Mouse (Mus musculus) Muller cell, postnatal 12 days (primary cell): ENCODE measurements at regions not wholly inside any gene's neighbourhood (a gene's known extent, or its start where the extent isn't known, plus 50 kb on each side); places are given as distances from the start of the nearest gene placed in this dataset.
"Not testable (repeated sequence)": the region's sequence is repeated elsewhere in the genome, so short reads cannot be mapped to it uniquely, and the experiment has no call there.

Source experiments
- DNase-seq: peaks from one replicate; pipeline ENCODE4 v3.0.0-alpha.2; 2015; ENCODE audit errors: inconsistent ontology term

DNA sequence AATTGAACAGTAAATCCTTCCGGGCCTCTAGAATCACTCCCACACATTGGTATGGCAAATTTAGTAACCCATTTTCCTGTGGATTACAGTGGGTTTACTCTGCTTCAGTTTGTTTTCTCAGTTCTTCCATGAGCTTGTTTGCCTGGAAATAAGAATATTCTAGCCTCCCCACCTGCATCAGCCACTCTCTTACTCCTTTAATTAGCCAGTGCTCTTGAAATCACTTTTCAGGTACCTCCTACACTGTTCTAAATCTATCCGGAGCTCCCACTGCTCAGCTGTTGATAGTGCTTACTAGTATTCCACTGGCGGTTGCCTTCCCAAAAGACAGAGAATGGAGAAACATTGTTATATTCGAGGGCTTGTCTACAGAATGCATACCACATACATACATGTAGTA is 167.1 kb downstream of the Htr7 start:
- no peak for DNase-seq

DNA sequence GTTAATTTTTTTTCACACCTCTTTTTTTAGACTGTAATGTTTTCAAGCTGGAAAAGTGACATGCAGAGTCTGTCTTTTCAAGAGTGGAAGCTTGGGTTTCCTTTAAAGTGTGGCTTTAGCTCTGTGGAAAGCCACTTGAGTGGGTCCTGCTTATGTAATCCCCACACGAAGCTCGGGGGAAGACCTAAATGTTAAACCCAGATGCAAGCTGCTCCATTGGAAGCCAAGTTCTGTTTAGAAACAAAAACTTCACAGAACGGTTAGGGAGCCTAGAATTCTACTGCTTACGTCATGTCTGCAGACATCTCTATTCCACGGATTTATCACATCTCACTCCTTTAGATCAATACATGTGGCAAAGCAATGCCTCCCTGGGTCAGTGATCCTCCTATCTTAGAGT is 171.0 kb downstream of the Htr7 start:
- no peak for DNase-seq

DNA sequence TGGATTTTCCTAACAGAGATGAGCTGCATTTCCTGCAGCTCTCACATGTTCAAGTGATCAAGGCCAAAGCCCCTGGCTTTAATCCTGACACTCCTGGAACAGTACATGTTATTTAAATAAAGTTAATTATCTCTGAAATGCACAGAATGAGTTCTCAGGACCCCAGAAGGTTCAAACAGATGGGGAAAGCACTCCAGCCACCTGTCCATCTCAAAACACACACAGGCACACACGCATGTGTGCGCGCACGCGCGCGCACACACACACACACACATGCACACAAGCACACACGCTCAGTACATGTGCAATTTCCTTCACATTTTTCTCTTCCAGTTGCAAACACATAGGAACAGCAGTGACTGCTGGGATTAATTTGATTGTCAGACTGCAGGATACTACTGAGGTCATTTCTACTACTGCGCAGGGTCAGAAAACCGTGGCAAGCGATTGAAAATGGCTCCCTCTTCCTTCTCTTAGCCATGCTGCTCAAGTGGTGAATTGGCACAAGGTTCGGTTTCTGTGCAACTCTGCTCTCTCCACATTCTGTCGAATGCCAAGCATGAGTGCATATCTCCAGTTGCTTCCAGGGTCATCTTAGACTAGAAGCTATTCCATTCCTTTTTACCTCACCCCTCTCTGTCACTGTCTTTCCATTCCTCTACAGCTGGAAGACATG is 175.4 kb downstream of the Htr7 start:
- no peak for DNase-seq

DNA sequence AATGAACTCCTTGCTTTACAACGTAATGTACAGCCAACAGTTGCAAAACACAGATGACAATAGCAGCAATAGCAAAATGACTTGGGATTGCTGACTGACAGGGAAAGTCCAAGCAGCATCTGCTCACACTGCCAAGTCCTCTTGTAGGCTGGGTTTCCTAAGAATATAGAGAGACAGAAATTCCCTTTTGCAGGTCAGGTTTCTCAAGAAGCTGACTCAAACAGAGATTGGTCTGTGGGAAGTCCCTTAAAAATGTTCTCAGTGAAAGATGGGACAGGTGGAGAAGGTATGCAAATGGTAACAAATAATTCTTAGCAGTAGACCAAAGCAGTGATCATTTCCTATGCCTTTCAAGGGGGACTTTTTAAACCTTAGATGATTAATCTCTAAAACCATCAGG is 181.8 kb downstream of the Htr7 start:
- no peak for DNase-seq

DNA sequence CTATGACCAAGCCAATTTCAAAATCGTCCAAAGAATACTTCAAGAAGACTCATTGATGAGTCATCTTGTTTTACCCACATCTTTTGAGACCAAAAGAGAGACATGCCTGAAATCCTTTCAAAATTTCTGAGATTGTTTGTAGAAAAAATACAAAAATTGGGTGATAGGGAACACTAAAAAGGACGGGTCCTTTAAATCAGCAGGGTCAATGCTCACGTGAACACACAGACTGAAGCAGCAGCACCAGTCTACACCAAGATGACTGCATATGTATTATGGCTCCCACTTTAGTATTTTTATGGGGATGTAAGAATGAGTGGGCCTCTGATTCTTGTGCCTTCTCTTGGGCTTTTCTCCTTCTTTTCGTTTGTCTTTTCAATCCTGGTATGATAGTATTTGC is 186.6 kb downstream of the Htr7 start:
- no peak for DNase-seq

DNA sequence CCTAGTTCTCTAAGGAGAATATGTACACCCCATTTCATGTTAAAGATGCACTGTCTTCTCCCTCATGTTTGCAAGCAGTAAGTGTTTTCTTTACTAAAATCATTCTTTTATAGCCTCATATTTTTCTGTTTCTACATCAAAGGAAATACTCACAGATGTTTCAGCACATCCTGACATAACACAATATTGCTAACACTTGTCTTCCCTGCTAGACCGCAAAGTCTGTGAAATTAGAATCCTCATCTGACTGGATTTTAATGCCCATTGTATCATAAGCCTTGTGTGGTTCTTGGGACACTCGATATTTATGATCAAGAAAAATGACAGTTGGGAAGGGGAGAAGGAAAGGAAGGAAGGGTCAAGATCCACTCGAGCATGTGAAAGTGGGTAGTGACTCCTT is 188.8 kb downstream of the Htr7 start:
- DNase-seq = no peak

DNA sequence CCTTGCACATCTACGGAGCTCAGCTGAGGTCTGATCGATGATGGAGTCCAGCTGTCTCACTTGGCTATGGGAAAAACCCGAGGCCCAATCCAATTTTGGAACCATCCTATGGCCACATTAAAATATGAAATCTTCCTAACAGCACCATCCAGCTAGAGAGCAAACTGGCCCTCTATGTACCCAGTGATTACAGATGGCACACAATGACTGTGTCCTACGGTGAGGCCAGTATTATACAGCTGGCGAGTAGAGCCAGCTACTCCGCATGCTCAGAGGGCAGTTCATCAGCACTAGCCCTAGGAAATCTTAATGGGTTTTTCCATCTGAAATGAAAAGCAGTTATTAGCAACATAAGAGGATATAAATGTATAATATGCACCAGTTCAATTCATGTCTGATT is 194.3 kb downstream of the Htr7 start:
- no peak for DNase-seq

DNA sequence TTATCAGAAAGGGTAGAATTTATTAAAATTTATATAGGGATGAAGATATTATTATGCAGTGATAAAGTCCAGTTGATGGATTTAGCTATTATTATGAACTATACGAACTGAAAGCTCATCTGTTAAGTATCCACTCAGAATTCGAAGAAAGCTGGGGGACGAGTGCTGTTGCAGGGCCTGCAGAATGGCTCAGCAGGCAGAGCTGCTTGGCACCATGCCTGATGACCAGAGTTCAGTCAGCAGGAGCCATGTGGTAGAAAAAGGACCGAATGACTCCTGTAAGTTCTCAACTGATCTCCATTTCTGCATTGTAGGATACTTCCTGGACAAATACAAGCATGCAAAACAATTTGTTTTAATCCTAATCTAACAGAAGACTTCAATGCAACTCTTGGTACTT is 195.9 kb downstream of the Htr7 start:
- no peak for DNase-seq

DNA sequence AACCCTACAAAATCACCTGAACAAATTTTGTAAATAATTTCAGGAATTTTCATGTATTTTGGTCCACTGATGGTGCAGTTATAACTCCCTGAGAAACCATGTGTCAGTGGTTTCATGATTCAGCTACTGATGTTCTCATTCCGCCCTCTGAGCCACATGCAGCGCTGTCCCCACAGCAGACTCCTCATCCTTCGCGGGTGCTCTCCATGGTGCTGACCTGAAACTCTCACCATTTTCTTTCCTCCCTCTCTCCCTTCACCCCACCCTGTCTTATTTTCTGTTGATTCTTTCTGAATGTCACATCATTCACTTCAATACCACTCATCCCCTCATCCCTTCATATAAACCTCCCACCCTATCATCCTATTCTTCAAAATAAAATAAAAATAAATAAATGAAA is 224.3 kb downstream of the Htr7 start:
- DNase-seq = peak; percentile 17

DNA sequence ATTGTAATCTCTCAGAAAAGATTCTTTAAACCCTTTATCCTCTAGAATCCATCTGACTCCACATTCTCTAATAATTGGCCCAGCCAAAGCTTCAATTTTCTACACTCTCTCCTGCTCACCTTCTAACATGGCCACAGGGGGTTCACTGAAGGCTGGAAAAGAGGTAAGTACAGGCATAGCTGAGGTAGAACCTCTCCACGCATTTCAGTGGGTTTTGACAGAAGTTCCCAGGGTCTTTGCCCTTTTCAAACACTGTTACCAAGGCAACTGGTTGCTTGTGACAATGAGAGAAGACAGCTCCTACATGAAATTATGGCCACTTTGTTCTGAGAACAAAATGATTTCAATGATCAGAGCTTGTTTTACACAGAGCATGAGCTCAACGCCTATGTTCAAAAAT is 231.2 kb downstream of the Htr7 start:
- DNase-seq = no peak

DNA sequence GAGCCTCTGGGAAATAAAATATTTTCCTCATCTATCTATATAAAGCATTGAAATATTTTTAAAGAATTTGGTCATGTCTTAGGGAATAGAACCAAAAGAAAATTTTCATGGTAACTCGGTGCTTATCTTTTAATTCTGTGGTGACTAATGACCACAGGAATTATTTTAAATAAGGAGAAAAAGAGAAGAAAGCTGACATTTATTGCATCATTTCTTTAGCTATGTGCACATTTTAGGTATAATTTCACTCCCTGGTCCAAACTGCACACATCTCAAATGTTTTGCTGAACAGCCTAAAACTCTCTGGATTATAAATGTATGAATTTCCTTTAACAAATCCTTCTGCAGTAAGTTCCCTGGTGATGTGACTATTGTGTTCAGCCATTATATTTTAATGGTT is 237.7 kb downstream of the Htr7 start:
- DNase-seq = no peak

DNA sequence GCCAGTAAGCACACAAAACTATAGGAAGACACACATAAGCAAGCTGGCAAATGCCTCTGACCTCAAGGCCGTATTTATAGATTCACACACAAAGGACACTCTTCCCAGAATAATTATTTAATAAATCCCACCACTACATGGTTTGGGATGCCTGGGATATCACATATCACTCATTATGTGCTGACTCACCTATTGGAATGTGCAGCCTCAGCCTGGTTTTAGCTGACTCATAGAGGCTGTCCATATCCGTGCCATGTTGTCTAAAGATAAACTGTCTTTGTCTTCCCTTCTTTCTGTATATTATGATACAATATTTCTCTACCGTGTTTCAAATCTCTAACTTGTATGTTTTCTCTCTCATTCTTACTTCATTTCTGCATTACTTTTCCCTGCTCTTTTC is 262.6 kb downstream of the Htr7 start:
- DNase-seq = peak; percentile 2

DNA sequence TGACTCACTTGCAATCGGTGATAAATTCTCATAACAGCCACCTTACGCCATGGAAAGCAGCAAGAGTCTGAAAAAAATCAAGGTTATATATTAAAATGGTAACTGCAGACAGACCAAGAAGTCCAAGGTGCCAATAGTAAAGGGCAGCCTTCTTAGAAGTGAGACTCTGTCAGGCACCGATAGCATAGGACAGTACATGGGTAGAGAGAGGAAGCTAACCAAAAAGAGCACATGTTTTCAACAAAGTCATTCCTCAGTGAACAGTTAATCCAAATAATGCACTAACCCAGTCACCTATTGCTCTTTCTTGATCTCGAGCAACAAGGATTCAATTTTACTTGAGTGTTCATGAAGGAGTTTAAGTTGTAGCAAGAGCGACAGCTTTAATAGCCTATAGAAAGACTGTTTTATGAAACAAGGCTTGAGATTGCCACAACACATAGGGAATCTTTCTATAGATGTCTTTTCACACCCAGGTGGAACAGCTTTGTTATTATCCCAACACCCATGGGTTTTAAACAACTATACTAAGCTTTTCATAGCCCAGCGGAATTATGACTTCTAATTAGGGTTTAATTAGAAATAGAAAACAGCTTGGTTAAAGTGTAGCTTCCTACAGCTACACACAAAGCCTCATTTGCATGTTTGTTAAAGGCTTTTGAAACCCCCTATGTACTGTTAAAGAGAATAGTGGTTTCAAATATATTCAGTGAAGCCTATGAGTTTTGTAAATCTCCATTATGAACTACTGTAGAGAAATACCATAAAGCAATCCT is 269.9 kb downstream of the Htr7 start:
- DNase-seq = no peak

DNA sequence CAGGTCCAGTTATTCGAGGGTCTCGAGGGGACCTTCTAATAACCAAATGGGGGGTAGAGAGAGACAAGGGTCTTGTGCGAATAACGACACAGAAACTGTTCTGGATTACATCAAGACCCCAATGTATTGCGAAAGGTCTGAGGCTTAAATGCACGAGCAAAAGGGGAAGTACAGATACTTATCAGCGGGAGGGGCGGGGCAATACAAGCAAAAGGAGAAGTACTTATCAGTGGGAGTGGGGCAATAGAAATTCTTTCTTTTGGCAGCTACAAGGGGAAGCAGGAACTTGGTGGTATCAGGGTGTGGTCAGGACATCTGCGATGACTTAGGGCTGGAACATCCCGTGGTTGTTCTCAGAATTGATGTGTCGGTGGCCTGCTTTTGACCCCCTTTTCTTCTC is 295.6 kb downstream of the Htr7 start:
- not testable (repeated sequence) for DNase-seq

DNA sequence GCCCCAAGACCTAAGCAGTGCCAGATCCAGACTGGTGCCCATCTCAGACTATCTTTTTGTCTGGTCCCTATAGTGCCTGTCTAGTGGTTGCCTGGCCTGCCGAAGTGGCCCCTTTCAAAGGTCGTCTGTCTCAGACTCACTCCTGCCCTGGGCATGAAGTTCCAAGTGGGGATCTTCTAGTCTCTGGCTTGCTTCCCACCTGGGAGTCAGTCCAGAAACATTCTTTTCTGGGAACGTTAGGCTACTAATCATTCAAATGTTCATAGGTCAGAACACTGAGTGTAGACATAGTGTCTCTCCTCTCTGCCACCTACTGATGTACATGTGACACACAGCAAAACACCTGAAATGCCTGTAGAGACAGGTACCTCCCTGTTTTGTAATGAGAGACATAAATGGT is 297.6 kb downstream of the Htr7 start:
- peak; percentile 20 for DNase-seq

DNA sequence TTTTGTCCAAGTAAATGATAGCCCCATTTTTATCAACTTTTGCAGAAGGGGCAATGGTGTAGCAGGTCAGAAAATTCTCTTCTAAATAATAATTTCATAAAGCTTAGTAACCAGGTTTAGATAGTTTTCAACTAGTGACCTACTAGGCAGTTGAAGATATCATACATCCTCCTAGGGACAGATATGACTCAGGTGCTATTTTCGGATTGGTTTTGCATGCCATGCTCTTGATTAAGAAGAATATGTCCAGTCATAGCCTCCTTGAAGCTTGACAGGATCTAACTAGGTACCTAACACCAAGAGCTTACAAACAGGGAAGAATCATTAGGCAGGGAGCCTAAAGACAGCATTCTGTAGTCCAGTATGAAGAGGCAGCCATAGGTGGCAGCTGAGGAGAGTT is 301.8 kb downstream of the Htr7 start:
- no peak for DNase-seq

DNA sequence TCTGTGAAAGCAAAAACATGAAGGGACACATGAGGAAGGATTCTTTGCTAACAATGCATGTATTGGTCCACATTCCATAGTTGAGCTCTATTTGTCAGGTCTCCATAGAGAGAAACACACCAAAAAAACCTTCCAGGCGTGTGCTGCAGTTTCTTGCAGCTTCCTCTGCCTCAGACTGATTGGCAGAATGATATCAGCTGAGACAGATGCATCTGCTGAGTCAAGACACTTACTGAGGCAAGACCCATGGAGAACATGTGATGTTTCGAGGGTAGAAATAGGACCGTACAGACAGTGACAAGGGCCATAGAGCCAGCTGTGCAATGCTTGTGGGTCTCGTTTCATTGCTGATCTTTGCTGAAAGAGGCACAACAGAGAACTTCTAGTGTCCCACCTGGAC is 321.6 kb downstream of the Htr7 start:
- no peak for DNase-seq

DNA sequence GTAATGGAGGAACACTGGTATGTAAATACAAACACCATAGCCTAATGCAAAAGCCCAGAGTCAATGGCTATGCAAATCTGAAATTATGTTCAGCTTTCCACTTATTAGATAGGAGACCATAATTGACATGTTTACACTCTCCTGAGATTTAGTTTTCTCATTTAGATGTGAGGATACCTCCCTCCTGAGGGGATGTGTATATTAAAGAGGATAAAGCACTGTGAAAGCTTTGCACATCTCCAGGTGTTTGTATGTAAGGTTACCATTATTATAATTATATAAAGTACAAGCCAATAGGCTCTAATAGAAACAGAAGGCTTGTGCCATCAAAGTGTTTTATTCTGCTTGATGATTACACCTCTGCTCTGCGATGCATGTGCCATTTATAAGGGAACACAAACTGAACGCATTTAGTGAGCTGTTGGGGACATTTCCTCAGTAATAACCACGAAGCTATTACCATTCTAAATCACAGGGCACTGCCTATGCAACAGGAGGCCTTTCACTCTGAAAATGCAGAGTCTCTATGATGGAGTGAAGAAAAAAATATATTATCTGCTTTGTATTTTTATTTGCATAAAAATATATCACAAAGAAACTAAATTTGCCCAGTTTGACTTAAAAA is 328.8 kb downstream of the Htr7 start:
- no peak for DNase-seq
